Mouse (Mus musculus) ES-E14 (cell line): ENCODE measurements at regions not wholly inside any gene's neighbourhood (a gene's known extent, or its start where the extent isn't known, plus 50 kb on each side); places are given as distances from the start of the nearest gene placed in this dataset.

Experiments
- DNase-seq: peaks from one replicate; pipeline ENCODE4 v3.0.0-alpha.2; 2013; ENCODE audit warnings: low read depth, low spot score
- H3K27ac ChIP-seq: 2 replicates; pipeline ENCODE4 v1.5.1; 2012; ENCODE audit warnings: low read depth, mild to moderate bottlenecking, low read length, moderate library complexity, mixed read lengths; ENCODE audit not compliant: poor library complexity, insufficient read depth, severe bottlenecking
- H3K36me3 ChIP-seq: 2 replicates; pipeline ENCODE4 v1.6.1; 2012; ENCODE audit warnings: mild to moderate bottlenecking, low read length, moderate library complexity, mixed read lengths; ENCODE audit not compliant: control insufficient read depth, poor library complexity, insufficient read depth, severe bottlenecking
- H3K4me1 ChIP-seq, 2 experiments: fragments of 150-350 bp in 1 of 2; sonication (generic) in 1 of 2; 2 replicates each; pipeline ENCODE4 v1.6.1; 2012; ENCODE audit warnings: low read length in 2 of 2, mild to moderate bottlenecking in 1 of 2, mixed read lengths in 1 of 2; ENCODE audit not compliant: control insufficient read depth in 2 of 2, insufficient read depth in 2 of 2, poor library complexity in 1 of 2
- H3K4me3 ChIP-seq, 2 experiments: fragments of 150-350 bp in 1 of 2; sonication (generic) in 1 of 2; 2 replicates each; pipeline ENCODE4 v1.5.1; 2012; ENCODE audit warnings: low read length in 2 of 2, low read depth in 1 of 2, mild to moderate bottlenecking in 1 of 2, mixed read lengths in 1 of 2; ENCODE audit not compliant: insufficient read depth in 1 of 2, poor library complexity in 1 of 2, severe bottlenecking in 1 of 2
- H3K9ac ChIP-seq: 2 replicates; pipeline ENCODE4 v1.6.1; 2012; ENCODE audit warnings: low read depth, mild to moderate bottlenecking, low read length, mixed read lengths; ENCODE audit not compliant: poor library complexity, insufficient read depth, severe bottlenecking
- H3K9me3 ChIP-seq: fragments of 150-350 bp; sonication (generic); 2 replicates; pipeline ENCODE4 v1.6.1; 2012; ENCODE audit warnings: low read depth, mild to moderate bottlenecking, low read length; ENCODE audit not compliant: control insufficient read depth, insufficient read depth
- CHD2 ChIP-seq: IDR thresholded peaks from 2 replicates; pipeline ENCODE4 v1.6.1; 2014; ENCODE audit warnings: mild to moderate bottlenecking, low read depth, low read length, inconsistent platforms
- HCFC1 ChIP-seq: IDR thresholded peaks from 2 replicates; pipeline ENCODE4 v1.6.1; 2012; ENCODE audit warnings: low read length, inconsistent platforms, borderline replicate concordance; ENCODE audit not compliant: insufficient read depth
- MAFK ChIP-seq: IDR thresholded peaks from 2 replicates; pipeline ENCODE4 v1.6.1; 2014; ENCODE audit warnings: mild to moderate bottlenecking, low read depth, low read length, inconsistent platforms; ENCODE audit not compliant: insufficient read depth
- ZC3H11A ChIP-seq: IDR thresholded peaks from 2 replicates; pipeline ENCODE4 v1.6.1; 2012; ENCODE audit warnings: low read depth, mild to moderate bottlenecking, inconsistent platforms, low read length, borderline replicate concordance
- ZNF384 ChIP-seq: IDR thresholded peaks from 2 replicates; pipeline ENCODE4 v1.6.1; 2012; ENCODE audit warnings: low read depth, low read length, inconsistent platforms
- in situ Hi-C, 2 experiments: fragments of 600-800 bp; cut with MboI; formaldehyde crosslinking; loops; one replicate each; pipeline ENCODE4 v1.15.1; 2025; ENCODE audit warnings: low sequenced_read_pairs in 2 of 2, inconsistent platforms in 1 of 2; ENCODE audit not compliant: unreplicated experiment in 2 of 2

DNA sequence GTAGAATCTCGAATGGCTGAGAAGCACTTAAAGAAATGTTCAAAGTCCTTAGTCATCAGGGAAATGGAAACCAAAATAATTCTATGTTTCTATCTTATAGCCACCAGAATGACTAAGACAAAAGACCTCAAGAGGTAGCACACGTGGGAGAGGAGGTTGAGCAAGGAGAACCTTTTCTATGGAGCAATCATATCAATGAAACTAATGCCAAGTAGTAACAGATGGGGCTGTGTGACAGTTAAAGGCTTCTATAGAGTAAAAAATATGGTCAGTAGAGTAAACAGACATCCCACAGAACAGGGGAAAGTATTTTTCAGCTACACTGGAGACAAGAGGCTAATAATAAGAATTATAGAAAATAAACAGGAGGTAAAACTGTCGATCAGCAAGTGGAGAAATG lies 664.3 kb downstream of the Stpg2 start:
- Histone ChIP-seq H3K4me1 (no peaks in the 10 kb centered on the region), H3K9ac (no peak overlapping the region), H3K27ac (no peak overlapping the region), H3K9me3 (no peaks in the 10 kb centered on the region), H3K4me3 (no peak overlapping the region), H3K36me3 (no peaks in the 10 kb centered on the region)
- TF ChIP-seq HCFC1, result no peak
- no peak for DNase-seq
- in situ Hi-C loops, result no loop called here

DNA sequence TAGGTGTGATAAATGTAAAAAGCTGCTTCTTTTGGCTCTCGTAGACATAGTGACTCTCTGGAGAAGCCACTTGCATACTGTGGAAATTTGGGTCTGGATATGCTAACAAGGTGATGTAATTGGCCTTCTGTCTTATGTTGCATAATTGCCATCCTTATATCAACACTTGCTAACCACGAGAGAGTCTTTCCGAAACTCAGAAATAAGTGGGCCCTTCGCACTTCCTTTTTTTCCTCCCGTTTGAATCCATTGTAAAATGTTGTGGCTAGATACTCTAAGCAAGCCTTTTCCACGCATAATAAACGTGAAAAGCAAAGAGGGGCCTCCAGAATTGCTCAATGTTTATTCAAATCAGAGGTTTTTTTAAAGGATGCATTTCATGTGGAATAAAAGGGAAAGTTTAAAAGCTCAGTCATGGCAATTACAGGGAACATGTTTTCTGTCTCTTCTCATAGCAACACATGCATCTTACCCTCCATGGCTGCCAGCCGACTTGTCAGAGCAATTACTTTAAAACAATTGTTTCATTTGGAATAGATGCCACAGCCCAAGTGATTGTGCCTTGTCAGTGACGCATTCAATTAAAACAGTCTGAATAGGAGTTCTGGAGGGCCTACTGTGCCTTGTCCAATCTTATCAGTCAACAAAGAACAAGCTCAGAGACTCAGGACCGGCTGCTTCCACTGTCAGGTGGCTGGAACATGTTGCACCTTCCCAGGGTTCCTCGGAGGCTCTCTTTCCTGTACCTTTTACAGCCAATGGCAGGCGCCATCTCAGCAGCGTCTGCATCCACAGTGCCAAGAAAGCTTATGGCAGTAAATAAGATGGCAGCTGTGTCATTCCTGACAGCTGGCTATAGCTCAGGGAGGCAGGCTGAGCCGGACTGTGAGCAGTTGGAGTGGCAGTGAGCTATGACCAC lies 680.7 kb downstream of the Stpg2 start:
- Histone ChIP-seq H3K9ac (no peak overlapping the region), H3K27ac (no peak overlapping the region), H3K36me3 (no peaks in the 10 kb centered on the region), H3K9me3 (no peaks in the 10 kb centered on the region), H3K4me3 (no peak overlapping the region), H3K4me1 (no peaks in the 10 kb centered on the region)
- in situ Hi-C loops, result no loop called here
- no peak for DNase-seq
- no peak for TF ChIP-seq MAFK
- no peak for TF ChIP-seq ZC3H11A
- no peak for TF ChIP-seq CHD2
- no peak for TF ChIP-seq HCFC1
- TF ChIP-seq ZNF384, result no peak

DNA sequence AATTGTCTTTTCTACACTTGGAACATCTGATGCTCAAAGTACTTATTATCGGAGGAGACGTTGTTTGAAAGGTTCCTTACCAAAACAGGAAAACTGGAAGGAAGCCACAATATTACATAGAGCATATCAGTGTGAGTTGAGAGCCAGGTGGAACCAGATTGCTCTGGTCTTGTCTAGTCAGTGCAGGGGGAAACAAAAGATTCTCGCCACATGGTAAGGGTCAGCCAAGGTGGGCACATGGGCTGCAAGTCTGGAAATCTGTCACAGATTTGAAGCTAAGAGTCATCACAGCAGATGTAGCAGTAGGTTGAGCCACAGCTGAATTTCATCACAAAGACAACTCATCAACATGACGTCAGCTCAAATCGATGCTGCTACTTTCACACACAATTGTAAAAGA lies 681.8 kb downstream of the Stpg2 start:
- in situ Hi-C loops, result no loop called here
- no peak overlapping the region for H3K27ac ChIP-seq
- no peaks in the 10 kb centered on the region for H3K9me3 ChIP-seq
- DNase-seq, result no peak
- H3K36me3 ChIP-seq, result no peaks in the 10 kb centered on the region
- H3K9ac ChIP-seq, result no peak overlapping the region
- H3K4me1 ChIP-seq, result no peaks in the 10 kb centered on the region
- no peak overlapping the region for H3K4me3 ChIP-seq
- TF ChIP-seq HCFC1 (no peak), ZNF384 (no peak), MAFK (no peak), ZC3H11A (no peak), CHD2 (no peak)

DNA sequence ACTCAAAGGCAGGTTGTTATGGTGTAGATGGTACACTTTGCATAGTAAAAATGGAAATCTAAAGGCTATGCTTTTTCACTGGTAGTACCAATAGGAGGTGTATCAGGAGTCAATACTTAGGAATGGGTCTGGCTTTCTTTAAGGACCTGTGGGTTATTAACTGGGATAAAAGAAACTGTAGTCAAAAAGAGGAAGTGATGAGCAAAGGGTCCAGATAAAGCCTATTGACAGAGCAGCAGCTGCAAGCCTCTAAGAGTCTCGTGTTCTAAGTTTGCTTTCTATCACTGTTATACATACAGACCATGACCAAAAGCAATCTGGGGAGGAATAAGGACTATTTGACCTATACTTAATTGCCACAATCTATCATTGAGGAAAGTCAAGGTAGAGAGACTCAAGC lies 683.0 kb downstream of the Stpg2 start:
- DNase-seq, result no peak
- Histone ChIP-seq H3K4me1 (no peaks in the 10 kb centered on the region), H3K27ac (no peak overlapping the region), H3K4me3 (no peak overlapping the region), H3K36me3 (no peaks in the 10 kb centered on the region), H3K9ac (no peak overlapping the region), H3K9me3 (no peaks in the 10 kb centered on the region)
- in situ Hi-C loops, result no loop called here
- no peak for TF ChIP-seq ZC3H11A
- TF ChIP-seq ZNF384, result no peak

- Histone ChIP-seq H3K36me3 (no peaks in the 10 kb centered on the region), H3K9ac (no peak overlapping the region), H3K4me3 (no peak overlapping the region), H3K4me1 (no peaks in the 10 kb centered on the region), H3K9me3 (no peaks in the 10 kb centered on the region), H3K27ac (no peak overlapping the region)
- TF ChIP-seq CHD2 (no peak), HCFC1 (no peak), MAFK (no peak), ZNF384 (no peak), ZC3H11A (no peak)
- DNase-seq, result no peak
- in situ Hi-C loops, result no loop called here
Measured at GRCm38 (mm10) chr3:139890186-139890585, 684.7 kb downstream of the Stpg2 start.
